Mouse (Mus musculus) liver, embryonic 15.5 days (tissue): ENCODE measurements around the gene Begain. TPM values are rescaled to one million over a fixed set of nuclear protein-coding genes. Genes with fewer than 3 reads are reported as not detected.

Source experiments
- ATAC-seq: fragments of 200-750 bp; cut with Nextera tagmentation; 2 replicates; pipeline ENCODE4 v1.8.0; 2017; ENCODE audit warnings: moderate number of reproducible peaks, mild to moderate bottlenecking, moderate library complexity; ENCODE audit not compliant: insufficient read depth
- H3K27ac ChIP-seq: fragments of 300-500 bp; sonication (generic); replicated peaks from 2 replicates; pipeline ENCODE4 v1.5.1; 2015; ENCODE audit warnings: mild to moderate bottlenecking, inconsistent platforms
- H3K27me3 ChIP-seq: fragments of 300-500 bp; sonication (generic); 2 replicates; pipeline ENCODE4 v1.6.1; 2015; ENCODE audit warnings: mild to moderate bottlenecking, inconsistent platforms
- H3K36me3 ChIP-seq: fragments of 300-500 bp; sonication (generic); replicated peaks from 2 replicates; pipeline ENCODE4 v1.6.1; 2015; ENCODE audit warnings: moderate library complexity, mild to moderate bottlenecking, inconsistent platforms
- H3K4me1 ChIP-seq: fragments of 300-500 bp; sonication (generic); replicated peaks from 2 replicates; pipeline ENCODE4 v1.6.1; 2015; ENCODE audit warnings: inconsistent platforms
- H3K4me2 ChIP-seq: fragments of 300-500 bp; sonication (generic); 2 replicates; pipeline ENCODE4 v1.6.1; 2015; ENCODE audit warnings: moderate library complexity, mild to moderate bottlenecking, inconsistent platforms
- H3K4me3 ChIP-seq: fragments of 300-500 bp; sonication (generic); replicated peaks from 2 replicates; pipeline ENCODE4 v1.5.1; 2015; ENCODE audit warnings: mild to moderate bottlenecking, inconsistent platforms
- H3K9ac ChIP-seq: fragments of 300-500 bp; sonication (generic); 2 replicates; pipeline ENCODE4 v1.6.1; 2015; ENCODE audit warnings: moderate library complexity, mild to moderate bottlenecking, inconsistent platforms
- H3K9me3 ChIP-seq: fragments of 300-500 bp; sonication (generic); replicated peaks from 2 replicates; pipeline ENCODE4 v1.6.1; 2016; ENCODE audit warnings: inconsistent platforms
- WGBS: fragments of 180-500 bp; shearing (Covaris S2); methylation state at CpG from one replicate; pipeline ENCODE4 v1.1.7; 2015; ENCODE audit warnings: mixed read lengths; ENCODE audit not compliant: insufficient replicate concordance; 5-methylcytosine and 5-hydroxymethylcytosine counted together
- polyA plus RNA-seq: library from polyadenylated mRNA; unstranded; fragments of >200 nt; fragmentation: Nextera tagmentation; extraction: Ambion mirVana; gene quantifications from 2 replicates; pipeline ENCODE4 v1.2.1, GENCODE M21; 2015

Gene Begain
- polyA plus RNA-seq: 0.69 and 1.1 TPM in 2 replicates

DNA sequence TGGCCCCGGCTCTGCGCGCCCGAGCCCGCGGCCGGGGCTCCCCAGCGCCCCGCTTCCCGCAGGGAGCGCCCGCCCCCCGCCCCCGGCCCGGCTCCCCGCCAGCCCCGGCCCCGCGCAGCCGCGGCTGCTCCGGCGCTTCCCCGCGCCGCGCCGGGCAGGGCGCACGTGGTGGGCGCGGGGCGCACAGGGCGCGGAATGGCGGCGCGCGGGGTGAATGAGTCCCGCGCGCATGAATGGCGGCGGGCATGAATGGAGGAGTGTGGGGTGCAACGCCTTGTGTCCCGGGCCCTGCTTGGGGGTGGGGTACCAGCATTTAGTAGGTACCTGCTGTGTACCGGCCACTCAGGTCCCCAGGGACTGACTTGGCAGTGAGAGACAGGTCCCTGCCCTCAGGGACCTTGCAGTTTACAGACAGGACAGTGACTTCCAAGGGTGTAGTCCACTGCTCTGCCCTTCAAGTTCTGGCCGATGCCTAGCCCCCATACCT is at the start of gene Begain:
Gene Begain (minus strand): TSS at position 51 of the 487 bp plus-strand sequence.
- peak within 1 kb of the TSS; percentile 48 for H3K4me3 ChIP-seq
- H3K9ac ChIP-seq: peak within 1 kb of the TSS; percentile 11; the same call in 1 of the 2 replicates
- 2% methylated on average over 40 of the region's 48 CpGs for WGBS

DNA sequence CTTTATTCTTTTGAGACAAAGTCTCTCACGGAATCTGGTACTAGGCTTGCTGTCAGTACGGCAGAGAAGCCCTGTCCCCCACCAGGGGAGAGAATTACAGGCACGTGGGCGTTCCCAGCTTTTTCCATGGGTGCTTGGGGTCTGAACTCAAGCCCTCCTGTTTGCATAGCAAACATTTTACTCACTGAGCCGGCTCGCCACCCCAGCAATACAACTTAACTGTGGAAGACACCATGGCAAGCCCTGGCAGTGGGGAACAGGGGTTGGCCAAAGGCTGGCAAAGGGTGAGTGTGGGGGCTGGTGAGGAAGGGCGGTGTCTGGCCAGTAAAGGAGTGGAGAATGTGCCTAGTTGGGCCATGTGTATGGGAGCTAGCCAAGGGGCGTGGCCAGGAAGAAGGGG is 47.7 kb upstream of the Begain start:
- 58% methylated on average over 8 of the region's 8 CpGs for WGBS
- H3K9ac ChIP-seq: no peak overlapping the region
- H3K36me3 ChIP-seq: no peaks in the 10 kb centered on the region

More for the DNA sequence above, at the start of gene Begain:
- no peak for ATAC-seq
- Histone ChIP-seq H3K36me3 (no peaks in the 10 kb centered on the region), H3K4me1 (peaks cover 3% of the 10 kb centered on the region; the same call in 1 of the 2 replicates), H3K27me3 (peaks cover 35% of the 10 kb centered on the region), H3K4me2 (peak within 1 kb of the TSS; percentile 64), H3K27ac (no peak within 1 kb of the TSS), H3K9me3 (no peaks in the 10 kb centered on the region)

DNA sequence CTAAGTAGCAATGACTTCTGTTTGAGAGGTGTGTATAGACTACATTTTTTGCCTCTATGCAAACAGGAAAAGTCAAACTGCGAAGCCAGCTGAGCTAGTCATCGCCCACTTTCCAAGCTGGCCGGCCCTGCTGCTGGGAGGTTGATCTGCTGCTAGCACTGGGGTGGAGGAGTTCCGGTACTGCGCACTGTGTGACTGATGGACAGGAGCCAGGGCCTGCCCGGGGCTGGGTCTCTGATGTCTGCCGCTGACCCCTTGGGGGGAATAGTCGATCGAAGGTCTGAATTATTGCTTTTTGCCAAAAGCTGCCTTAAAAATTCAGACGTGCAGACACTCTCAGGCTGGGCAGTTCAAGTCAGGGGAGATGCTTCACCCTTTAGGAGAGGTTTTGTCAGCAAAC is 47.1 kb upstream of the Begain start:
- no peak for ATAC-seq
- H3K27me3 ChIP-seq: no peaks in the 10 kb centered on the region
- H3K4me1 ChIP-seq: no peaks in the 10 kb centered on the region
- 66% methylated on average over 10 of the region's 10 CpGs for WGBS
- no peak overlapping the region for H3K4me2 ChIP-seq
- no peaks in the 10 kb centered on the region for H3K36me3 ChIP-seq
- H3K27ac ChIP-seq: no peak overlapping the region
- no peak overlapping the region for H3K4me3 ChIP-seq
- H3K9ac ChIP-seq: no peak overlapping the region
- no peaks in the 10 kb centered on the region for H3K9me3 ChIP-seq

More for the DNA sequence above, 47.7 kb upstream of the Begain start:
- no peaks in the 10 kb centered on the region for H3K9me3 ChIP-seq
- no peak for ATAC-seq
- no peak overlapping the region for H3K4me2 ChIP-seq
- no peak overlapping the region for H3K4me3 ChIP-seq
- no peaks in the 10 kb centered on the region for H3K27me3 ChIP-seq
- H3K4me1 ChIP-seq: no peaks in the 10 kb centered on the region
- H3K27ac ChIP-seq: no peak overlapping the region

DNA sequence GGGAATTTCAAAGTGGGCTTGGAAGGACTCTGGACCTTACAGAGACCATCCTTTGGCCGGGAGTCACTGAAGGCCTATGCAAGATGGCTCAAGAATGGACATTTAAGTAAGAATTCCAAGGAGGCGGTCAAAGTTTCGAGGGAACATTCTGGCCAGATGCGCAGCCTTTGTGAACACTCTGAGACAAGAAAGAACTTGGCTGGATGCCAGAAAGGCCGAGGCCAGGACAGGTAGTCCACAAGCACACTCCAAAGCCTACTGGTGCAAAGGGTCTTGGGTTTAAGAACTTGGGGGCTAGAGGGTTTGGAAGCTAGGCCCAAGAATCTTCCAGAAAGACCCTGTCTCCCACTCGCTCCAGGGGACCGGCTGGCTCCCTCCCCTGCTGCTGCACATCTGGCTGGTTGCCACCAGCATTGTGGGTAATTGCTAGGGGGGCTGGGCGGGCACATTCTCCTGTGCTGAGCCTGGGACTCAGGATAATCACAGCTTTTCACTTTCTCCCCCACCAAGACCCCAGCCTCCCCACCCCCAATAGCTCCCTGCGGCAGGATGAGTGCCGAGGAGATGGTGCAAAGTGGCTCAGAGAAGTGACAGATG is 45.1 kb upstream of the Begain start:
- H3K4me2 ChIP-seq: no peak overlapping the region
- no peak for ATAC-seq
- no peak overlapping the region for H3K4me3 ChIP-seq
- H3K36me3 ChIP-seq: no peaks in the 10 kb centered on the region
- H3K9ac ChIP-seq: no peak overlapping the region
- 62% methylated on average over 10 of the region's 10 CpGs for WGBS
- H3K27ac ChIP-seq: no peak overlapping the region
- no peaks in the 10 kb centered on the region for H3K4me1 ChIP-seq
- H3K9me3 ChIP-seq: no peaks in the 10 kb centered on the region
- H3K27me3 ChIP-seq: no peaks in the 10 kb centered on the region

DNA sequence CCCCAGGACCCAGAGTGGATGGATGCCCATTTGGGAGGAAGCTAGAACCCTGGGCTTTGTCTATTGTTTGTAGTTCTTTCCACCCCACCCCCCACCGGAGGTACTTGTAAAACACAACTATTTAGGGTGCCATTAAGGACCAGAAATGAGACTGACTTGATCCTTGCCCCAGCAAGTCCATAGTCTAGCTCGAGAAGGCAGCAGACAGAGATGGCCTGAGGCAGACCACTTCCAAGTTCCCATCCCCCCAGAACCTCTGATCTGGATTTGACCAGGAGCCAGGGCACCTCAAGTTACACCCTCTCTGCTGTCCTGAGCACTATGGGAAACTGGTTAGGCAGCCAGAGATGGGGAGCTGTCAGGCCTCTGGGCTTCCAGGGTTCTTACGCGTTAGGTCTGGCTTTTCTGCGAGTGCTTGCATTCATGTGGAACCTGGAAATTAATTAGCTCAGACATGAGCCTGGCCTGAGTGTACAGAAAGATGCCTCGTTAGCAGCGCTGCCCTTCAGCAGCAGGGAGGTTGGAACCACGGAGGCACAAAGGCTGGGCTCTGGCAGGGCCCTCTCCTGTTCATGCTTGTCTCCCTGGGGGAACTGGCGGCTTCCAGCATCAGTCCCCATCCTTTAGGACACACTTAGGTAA is 44.5 kb upstream of the Begain start:
- H3K4me2 ChIP-seq: no peak overlapping the region
- no peaks in the 10 kb centered on the region for H3K4me1 ChIP-seq
- H3K9ac ChIP-seq: no peak overlapping the region
- H3K36me3 ChIP-seq: no peaks in the 10 kb centered on the region
- no peaks in the 10 kb centered on the region for H3K9me3 ChIP-seq
- 59% methylated on average over 9 of the region's 9 CpGs for WGBS
- H3K4me3 ChIP-seq: no peak overlapping the region
- no peak overlapping the region for H3K27ac ChIP-seq
- H3K27me3 ChIP-seq: no peaks in the 10 kb centered on the region
- ATAC-seq: no peak

DNA sequence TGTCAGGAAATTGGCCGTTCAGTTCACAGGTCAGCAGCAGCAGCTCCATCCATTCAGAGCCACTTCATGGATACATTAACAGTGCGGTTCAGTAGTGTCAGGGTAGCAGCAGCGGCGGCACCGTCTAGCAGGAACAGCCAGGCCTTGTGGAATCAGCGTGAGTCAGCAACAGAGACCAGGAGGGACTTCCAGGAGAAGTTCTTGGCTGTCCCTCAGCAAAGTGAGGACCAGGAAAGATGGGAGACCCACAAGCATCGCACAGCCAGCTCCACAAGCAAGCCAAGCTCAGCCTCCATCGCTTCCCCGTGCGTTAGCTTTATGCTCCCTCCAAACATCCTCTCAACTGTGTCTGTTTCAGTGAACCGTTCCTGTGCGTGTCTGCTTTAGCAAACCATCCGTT is 40.9 kb upstream of the Begain start:
- no peak overlapping the region for H3K9ac ChIP-seq
- H3K9me3 ChIP-seq: no peaks in the 10 kb centered on the region
- no peak overlapping the region for H3K4me3 ChIP-seq
- 71% methylated on average over 13 of the region's 13 CpGs for WGBS
- ATAC-seq: no peak
- H3K4me1 ChIP-seq: no peaks in the 10 kb centered on the region
- H3K27me3 ChIP-seq: no peaks in the 10 kb centered on the region
- no peak overlapping the region for H3K27ac ChIP-seq
- H3K36me3 ChIP-seq: no peaks in the 10 kb centered on the region
- H3K4me2 ChIP-seq: no peak overlapping the region

DNA sequence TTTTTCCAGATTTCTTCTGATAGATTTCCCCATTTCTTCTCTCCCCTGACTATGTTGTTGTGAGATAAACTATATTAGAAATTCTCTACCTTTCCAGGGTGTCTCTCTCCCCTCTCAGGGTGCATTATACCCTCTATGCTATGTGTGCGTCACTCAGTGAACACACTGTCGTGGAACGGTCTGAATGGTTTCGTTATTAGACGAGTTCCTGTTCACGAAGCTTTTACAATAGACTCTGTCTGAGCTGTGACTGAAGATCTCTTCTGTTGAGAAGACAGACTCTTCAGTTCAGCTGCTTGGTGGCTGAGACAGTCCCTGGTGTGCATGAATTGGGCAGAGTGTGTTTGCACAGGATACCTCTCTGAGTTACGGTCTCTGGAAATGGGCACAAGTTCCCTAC is 32.4 kb upstream of the Begain start:
- no peak for ATAC-seq
- H3K4me3 ChIP-seq: no peak overlapping the region
- H3K36me3 ChIP-seq: no peaks in the 10 kb centered on the region
- no peak overlapping the region for H3K9ac ChIP-seq
- H3K27me3 ChIP-seq: no peaks in the 10 kb centered on the region
- no peak overlapping the region for H3K4me2 ChIP-seq
- no peaks in the 10 kb centered on the region for H3K4me1 ChIP-seq
- WGBS: 77% methylated on average over 7 of the region's 7 CpGs
- H3K9me3 ChIP-seq: no peaks in the 10 kb centered on the region
- H3K27ac ChIP-seq: no peak overlapping the region

DNA sequence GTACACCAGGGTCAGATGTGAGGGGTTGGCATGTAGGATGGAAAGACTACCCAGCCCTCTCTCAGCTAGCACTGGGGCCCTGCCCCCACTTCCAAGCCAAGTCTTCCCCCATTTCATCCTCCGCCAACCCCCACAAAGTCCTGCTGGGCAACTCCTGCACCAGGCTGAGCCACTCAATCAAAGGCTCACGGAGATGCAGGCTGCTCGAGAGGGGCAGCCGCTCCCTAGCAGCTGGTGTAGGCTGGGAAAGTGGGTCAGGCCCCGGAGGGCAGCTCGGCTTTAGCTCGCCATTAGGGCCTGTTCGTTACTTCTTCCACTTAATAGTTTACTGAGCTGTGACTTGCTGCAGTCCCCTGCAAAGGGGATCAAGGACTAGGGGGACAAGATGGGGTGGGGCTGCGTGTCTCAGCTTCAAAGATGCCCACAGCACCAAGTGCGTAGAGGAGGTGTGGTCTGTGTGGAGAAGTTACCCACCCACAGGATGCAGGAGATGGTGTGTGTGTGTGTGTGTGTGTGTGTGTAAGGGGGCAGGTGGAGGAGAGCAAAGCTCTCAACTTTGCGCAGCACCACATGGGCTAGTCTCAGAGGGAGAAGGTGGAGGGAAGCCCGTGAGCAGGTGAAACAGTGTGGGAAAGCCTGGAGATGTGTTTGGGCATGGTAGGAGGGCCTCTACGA is 22.6 kb upstream of the Begain start:
- no peak overlapping the region for H3K4me2 ChIP-seq
- H3K27ac ChIP-seq: no peak overlapping the region
- H3K27me3 ChIP-seq: no peaks in the 10 kb centered on the region
- no peak overlapping the region for H3K4me3 ChIP-seq
- H3K9ac ChIP-seq: no peak overlapping the region
- no peaks in the 10 kb centered on the region for H3K9me3 ChIP-seq
- no peaks in the 10 kb centered on the region for H3K36me3 ChIP-seq
- ATAC-seq: no peak
- WGBS: 62% methylated on average over 13 of the region's 13 CpGs
- H3K4me1 ChIP-seq: no peaks in the 10 kb centered on the region

DNA sequence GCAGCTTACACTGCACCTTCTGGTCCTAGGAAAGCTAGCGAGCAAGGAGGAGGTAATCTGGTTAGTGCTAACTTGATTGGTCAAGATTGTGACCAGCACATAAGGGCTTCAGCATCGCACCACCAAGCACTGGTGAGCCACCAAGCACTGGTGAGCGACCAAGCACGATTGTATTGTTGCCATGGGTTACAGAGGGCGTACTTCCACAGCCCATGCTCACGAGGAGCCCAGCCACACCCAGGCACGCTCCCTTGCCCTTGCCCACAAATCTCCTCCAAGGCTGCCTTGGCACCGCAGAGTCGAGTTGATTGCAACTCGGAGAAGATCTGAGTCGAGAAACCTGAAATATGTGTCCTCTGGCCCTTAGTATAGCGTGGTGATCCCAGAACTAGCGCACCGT is 22.0 kb upstream of the Begain start:
- 64% methylated on average over 14 of the region's 14 CpGs for WGBS
- no peaks in the 10 kb centered on the region for H3K36me3 ChIP-seq

DNA sequence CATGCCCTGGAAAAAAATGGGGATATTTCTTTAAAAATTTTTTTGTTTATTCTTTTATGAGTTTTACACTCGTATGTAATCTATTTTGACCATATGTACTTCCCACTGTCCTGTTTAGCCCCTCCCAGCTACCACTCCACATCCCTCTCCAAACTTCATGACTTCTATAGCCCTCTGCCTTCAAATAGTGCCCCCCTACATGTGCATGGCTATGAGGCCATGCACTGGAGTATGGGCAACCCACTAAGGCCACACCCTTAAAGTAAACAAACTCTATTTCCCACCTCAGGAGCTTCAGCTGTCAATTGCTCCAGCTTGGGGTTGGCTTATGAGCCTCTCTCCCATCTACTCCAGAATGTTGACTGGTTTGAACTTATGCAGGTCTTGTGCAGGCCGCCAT is 18.1 kb upstream of the Begain start:
- ATAC-seq: no peak
- 53% methylated on average over 2 of the region's 2 CpGs for WGBS
- Histone ChIP-seq H3K4me3 (no peak overlapping the region), H3K9ac (no peak overlapping the region), H3K9me3 (no peaks in the 10 kb centered on the region), H3K4me1 (no peaks in the 10 kb centered on the region), H3K27me3 (no peaks in the 10 kb centered on the region), H3K27ac (no peak overlapping the region), H3K4me2 (no peak overlapping the region), H3K36me3 (no peaks in the 10 kb centered on the region)

More for the DNA sequence above, 22.0 kb upstream of the Begain start:
- no peaks in the 10 kb centered on the region for H3K27me3 ChIP-seq
- H3K9ac ChIP-seq: no peak overlapping the region
- ATAC-seq: no peak
- no peaks in the 10 kb centered on the region for H3K9me3 ChIP-seq
- H3K4me3 ChIP-seq: no peak overlapping the region
- no peaks in the 10 kb centered on the region for H3K4me1 ChIP-seq
- no peak overlapping the region for H3K27ac ChIP-seq
- no peak overlapping the region for H3K4me2 ChIP-seq

DNA sequence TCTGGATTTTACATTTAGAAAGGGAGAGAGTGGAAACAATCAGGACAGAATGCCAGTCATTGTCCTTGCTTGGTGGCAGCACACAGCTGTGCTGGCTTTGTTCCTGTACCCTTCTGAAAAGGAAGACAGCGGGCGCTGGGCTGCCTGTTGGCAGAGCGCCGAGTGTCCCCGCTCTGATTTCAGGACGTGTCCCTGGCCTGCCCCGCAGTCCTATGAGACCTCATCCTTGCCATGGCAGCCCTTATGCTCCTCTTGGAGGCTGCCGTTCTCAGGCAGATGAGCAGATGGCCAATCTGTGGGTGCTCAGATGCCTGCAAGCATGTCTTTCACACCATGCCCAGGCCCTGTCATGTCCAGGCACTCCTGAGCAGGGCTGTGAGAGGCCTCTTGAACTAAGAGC is 17.7 kb upstream of the Begain start:
- H3K4me2 ChIP-seq: no peak overlapping the region
- no peak for ATAC-seq
- H3K36me3 ChIP-seq: no peaks in the 10 kb centered on the region
- H3K27ac ChIP-seq: no peak overlapping the region
- no peaks in the 10 kb centered on the region for H3K4me1 ChIP-seq
- WGBS: 77% methylated on average over 8 of the region's 8 CpGs
- H3K27me3 ChIP-seq: no peaks in the 10 kb centered on the region
- H3K4me3 ChIP-seq: no peak overlapping the region
- no peak overlapping the region for H3K9ac ChIP-seq
- H3K9me3 ChIP-seq: no peaks in the 10 kb centered on the region
